Mouse (Mus musculus): ENCODE data around the gene Paf1. TPM values are rescaled to one million over a fixed set of nuclear protein-coding genes. Genes with fewer than 3 reads are reported as not detected.

The Paf1 gene
- 24.6 and 26.2 TPM in 2 replicates for polyA plus RNA-seq (2015; fragmentation: Nextera tagmentation; extraction: Ambion mirVana)

GRCm38 (mm10) chr7:28392429-28393271 is at the start of gene Paf1, which contains the start of gene Med29:
Gene Paf1 (plus strand): TSS chr7:28392951.
Gene Med29 (minus strand): TSS chr7:28392708.
- WGBS (ENCODE audit: insufficient replicate concordance): under 1% methylated on average over 58 of the region's 58 CpGs
- Histone ChIP-seq H3K9ac (peak within 1 kb of the TSS; percentile 87), H3K4me1 (replicated peaks) (peaks cover 37% of the 10 kb centered on the region), H3K27me3 (no peaks in the 10 kb centered on the region), H3K9me3 (replicated peaks) (no peaks in the 10 kb centered on the region), H3K4me3 (replicated peaks) (peak within 1 kb of the TSS; percentile 94), H3K27ac (replicated peaks) (peak within 1 kb of the TSS; percentile 84), H3K4me2 (peak within 1 kb of the TSS; percentile 98), H3K36me3 (replicated peaks) (peaks cover 55% of the 10 kb centered on the region)
- peak; percentile 97 for ATAC-seq (ENCODE audit: insufficient read depth)

GRCm38 (mm10) chr7:28344637-28345036 is 48.1 kb upstream of the Paf1 start:
- no peak overlapping the region for H3K4me2 ChIP-seq
- H3K27me3 ChIP-seq: no peaks in the 10 kb centered on the region
- ATAC-seq (ENCODE audit: insufficient read depth): no peak
- H3K4me3 ChIP-seq (replicated peaks): no peak overlapping the region
- WGBS (ENCODE audit: insufficient replicate concordance): 5% methylated on average over 4 of the region's 4 CpGs
- peaks cover 32% of the 10 kb centered on the region for H3K4me1 ChIP-seq (replicated peaks)
- no peaks in the 10 kb centered on the region for H3K36me3 ChIP-seq (replicated peaks)
- H3K27ac ChIP-seq (replicated peaks): no peak overlapping the region
- no peaks in the 10 kb centered on the region for H3K9me3 ChIP-seq (replicated peaks)
- H3K9ac ChIP-seq: no peak overlapping the region

GRCm38 (mm10) chr7:28347746-28348145 is 45.0 kb upstream of the Paf1 start:
- peaks cover 35% of the 10 kb centered on the region for H3K4me1 ChIP-seq (replicated peaks)
- H3K27ac ChIP-seq (replicated peaks): peak overlapping the region; percentile 55
- peaks cover 13% of the 10 kb centered on the region for H3K36me3 ChIP-seq (replicated peaks)
- no peak overlapping the region for H3K9ac ChIP-seq
- no peak for ATAC-seq (ENCODE audit: insufficient read depth)
- H3K9me3 ChIP-seq (replicated peaks): no peaks in the 10 kb centered on the region
- 59% methylated on average over 3 of the region's 3 CpGs for WGBS (ENCODE audit: insufficient replicate concordance)
- H3K4me3 ChIP-seq (replicated peaks): no peak overlapping the region
- no peak overlapping the region for H3K4me2 ChIP-seq
- no peaks in the 10 kb centered on the region for H3K27me3 ChIP-seq

GRCm38 (mm10) chr7:28348601-28349000 is 44.1 kb upstream of the Paf1 start:
- no peaks in the 10 kb centered on the region for H3K27me3 ChIP-seq
- H3K9me3 ChIP-seq (replicated peaks): no peaks in the 10 kb centered on the region
- no peak for ATAC-seq (ENCODE audit: insufficient read depth)
- H3K9ac ChIP-seq: no peak overlapping the region
- H3K27ac ChIP-seq (replicated peaks): no peak overlapping the region
- H3K4me3 ChIP-seq (replicated peaks): no peak overlapping the region
- H3K4me2 ChIP-seq: no peak overlapping the region
- WGBS (ENCODE audit: insufficient replicate concordance): 69% methylated on average over 7 of the region's 7 CpGs
- peaks cover 35% of the 10 kb centered on the region for H3K4me1 ChIP-seq (replicated peaks)
- peaks cover 21% of the 10 kb centered on the region for H3K36me3 ChIP-seq (replicated peaks)

GRCm38 (mm10) chr7:28350155-28350883 is 42.4 kb upstream of the Paf1 start, which contains the start of gene Rps16:
Gene Rps16 (plus strand): TSS chr7:28350652.
- Histone ChIP-seq H3K36me3 (replicated peaks) (peaks cover 33% of the 10 kb centered on the region), H3K4me1 (replicated peaks) (peaks cover 31% of the 10 kb centered on the region), H3K9me3 (replicated peaks) (no peaks in the 10 kb centered on the region), H3K4me3 (replicated peaks) (peak within 1 kb of the TSS; percentile 82), H3K27me3 (no peaks in the 10 kb centered on the region), H3K9ac (peak within 1 kb of the TSS; percentile 91), H3K27ac (replicated peaks) (peak within 1 kb of the TSS; percentile 86), H3K4me2 (peak within 1 kb of the TSS; percentile 90)
- ATAC-seq (ENCODE audit: insufficient read depth): peak; percentile 93
- WGBS (ENCODE audit: insufficient replicate concordance): under 1% methylated on average over 50 of the region's 50 CpGs

- H3K27me3 ChIP-seq: no peaks in the 10 kb centered on the region
- H3K27ac ChIP-seq (replicated peaks): peak overlapping the region; percentile 52
- H3K4me2 ChIP-seq: peak overlapping the region; percentile 90
- H3K4me3 ChIP-seq (replicated peaks): peak overlapping the region; percentile 82
- no peaks in the 10 kb centered on the region for H3K9me3 ChIP-seq (replicated peaks)
- H3K36me3 ChIP-seq (replicated peaks): peaks cover 33% of the 10 kb centered on the region
- H3K9ac ChIP-seq: peak overlapping the region; percentile 91
- 7% methylated on average over 4 of the region's 4 CpGs for WGBS (ENCODE audit: insufficient replicate concordance)
- no peak for ATAC-seq (ENCODE audit: insufficient read depth)
- H3K4me1 ChIP-seq (replicated peaks): peaks cover 33% of the 10 kb centered on the region
Measured at GRCm38 (mm10) chr7:28351676-28352191, 41.0 kb upstream of the Paf1 start.

- Histone ChIP-seq H3K27me3 (no peaks in the 10 kb centered on the region), H3K36me3 (replicated peaks) (peaks cover 33% of the 10 kb centered on the region), H3K27ac (replicated peaks) (no peak overlapping the region), H3K9me3 (replicated peaks) (no peaks in the 10 kb centered on the region), H3K9ac (no peak overlapping the region), H3K4me3 (replicated peaks) (no peak overlapping the region), H3K4me1 (replicated peaks) (peaks cover 48% of the 10 kb centered on the region), H3K4me2 (no peak overlapping the region)
- 94% methylated on average over 2 of the region's 2 CpGs for WGBS (ENCODE audit: insufficient replicate concordance)
- no peak for ATAC-seq (ENCODE audit: insufficient read depth)
Measured at GRCm38 (mm10) chr7:28353267-28353666, 39.5 kb upstream of the Paf1 start.

- no peak for ATAC-seq (ENCODE audit: insufficient read depth)
- WGBS (ENCODE audit: insufficient replicate concordance): 69% methylated on average over 3 of the region's 3 CpGs
- H3K9me3 ChIP-seq (replicated peaks): no peaks in the 10 kb centered on the region
- H3K9ac ChIP-seq: no peak overlapping the region
- no peak overlapping the region for H3K4me3 ChIP-seq (replicated peaks)
- H3K27ac ChIP-seq (replicated peaks): 0 out of 2 replicates have a peak overlapping the region, but pooled peaks have one; percentile 3
- H3K36me3 ChIP-seq (replicated peaks): peaks cover 33% of the 10 kb centered on the region
- peaks cover 45% of the 10 kb centered on the region for H3K4me1 ChIP-seq (replicated peaks)
- H3K4me2 ChIP-seq: no peak overlapping the region
- no peaks in the 10 kb centered on the region for H3K27me3 ChIP-seq
Measured at GRCm38 (mm10) chr7:28354113-28354581, 38.6 kb upstream of the Paf1 start.

GRCm38 (mm10) chr7:28354596-28354995 is 38.2 kb upstream of the Paf1 start:
- Histone ChIP-seq H3K4me1 (replicated peaks) (peaks cover 40% of the 10 kb centered on the region), H3K36me3 (replicated peaks) (peaks cover 33% of the 10 kb centered on the region), H3K4me2 (no peak overlapping the region), H3K27ac (replicated peaks) (0 out of 2 replicates have a peak overlapping the region, but pooled peaks have one; percentile 3), H3K27me3 (no peaks in the 10 kb centered on the region), H3K9me3 (replicated peaks) (no peaks in the 10 kb centered on the region), H3K4me3 (replicated peaks) (no peak overlapping the region), H3K9ac (no peak overlapping the region)
- 83% methylated on average over 3 of the region's 3 CpGs for WGBS (ENCODE audit: insufficient replicate concordance)
- no peak for ATAC-seq (ENCODE audit: insufficient read depth)

GRCm38 (mm10) chr7:28355221-28355620 is 37.5 kb upstream of the Paf1 start:
- Histone ChIP-seq H3K27ac (replicated peaks) (no peak overlapping the region), H3K9me3 (replicated peaks) (no peaks in the 10 kb centered on the region), H3K4me2 (no peak overlapping the region), H3K4me1 (replicated peaks) (peaks cover 34% of the 10 kb centered on the region), H3K36me3 (replicated peaks) (peaks cover 36% of the 10 kb centered on the region), H3K4me3 (replicated peaks) (no peak overlapping the region), H3K9ac (no peak overlapping the region), H3K27me3 (no peaks in the 10 kb centered on the region)
- 62% methylated on average over 3 of the region's 3 CpGs for WGBS (ENCODE audit: insufficient replicate concordance)
- ATAC-seq (ENCODE audit: insufficient read depth): no peak

- Histone ChIP-seq H3K27ac (replicated peaks) (0 out of 2 replicates have a peak overlapping the region, but pooled peaks have one; percentile 45), H3K27me3 (no peaks in the 10 kb centered on the region), H3K9me3 (replicated peaks) (no peaks in the 10 kb centered on the region), H3K4me3 (replicated peaks) (no peak overlapping the region), H3K36me3 (replicated peaks) (peaks cover 33% of the 10 kb centered on the region), H3K9ac (no peak overlapping the region), H3K4me2 (no peak overlapping the region), H3K4me1 (replicated peaks) (peaks cover 24% of the 10 kb centered on the region)
- 24% methylated on average over 5 of the region's 5 CpGs for WGBS (ENCODE audit: insufficient replicate concordance)
- ATAC-seq (ENCODE audit: insufficient read depth): no peak
Measured at GRCm38 (mm10) chr7:28356981-28357380, 35.8 kb upstream of the Paf1 start.
